Mouse (Mus musculus) erythroid progenitor cell, adult 5-6 weeks (primary cell): Measurements from ENCODE around the gene Nxf3. TPM values are rescaled to one million over a fixed set of nuclear protein-coding genes. Genes with fewer than 3 reads are reported as not detected.
A peak's percentile ranks its signal among the peaks of the same experiment; 100 is the strongest.
"Not testable (repeated sequence)": the region's sequence is repeated elsewhere in the genome, so short reads cannot be mapped to it uniquely, and the experiment has no call there.

Source experiments
- ATAC-seq: replicated peaks from 2 replicates; pipeline ENCODE4 v1.8.0; 2016; ENCODE audit warnings: moderate number of reproducible peaks, mild to moderate bottlenecking, moderate TSS enrichment, inconsistent platforms; ENCODE audit not compliant: poor library complexity, low FRiP score, severe bottlenecking
- total RNA-seq, 2 experiments: library from RNA; stranded (forward) in 1 of 2; stranded (reverse) in 1 of 2; fragments of 150-400 nt in 1 of 2; fragments of 186-747, 209-891 nt in 1 of 2; gene quantifications; 2 replicates each; pipeline versions ENCODE4 v1.2.3 to v1.2.4; 2015 to 2017; ENCODE audit warnings: low replicate concordance in 2 of 2

Nxf3 gene
- total RNA-seq (2015; ENCODE audit: low replicate concordance), result 3.4 TPM in 1 of 2 replicates, not detected in the other
- 1.8 TPM in 1 of 2 replicates, not detected in the other for total RNA-seq (2017; ENCODE audit: low replicate concordance)

GRCm38 (mm10) chrX:136085155-136085554 lies at the start of gene Nxf3:
Nxf3 (minus strand) TSS chrX:136085255.
- no peak for ATAC-seq

- ATAC-seq, result peak; percentile 87
Measured at GRCm38 (mm10) chrX:136127744-136128064, 42.6 kb upstream of the Nxf3 start.

- peak; percentile 91 for ATAC-seq
Measured at GRCm38 (mm10) chrX:136127038-136127743, 42.1 kb upstream of the Nxf3 start.

DNA sequence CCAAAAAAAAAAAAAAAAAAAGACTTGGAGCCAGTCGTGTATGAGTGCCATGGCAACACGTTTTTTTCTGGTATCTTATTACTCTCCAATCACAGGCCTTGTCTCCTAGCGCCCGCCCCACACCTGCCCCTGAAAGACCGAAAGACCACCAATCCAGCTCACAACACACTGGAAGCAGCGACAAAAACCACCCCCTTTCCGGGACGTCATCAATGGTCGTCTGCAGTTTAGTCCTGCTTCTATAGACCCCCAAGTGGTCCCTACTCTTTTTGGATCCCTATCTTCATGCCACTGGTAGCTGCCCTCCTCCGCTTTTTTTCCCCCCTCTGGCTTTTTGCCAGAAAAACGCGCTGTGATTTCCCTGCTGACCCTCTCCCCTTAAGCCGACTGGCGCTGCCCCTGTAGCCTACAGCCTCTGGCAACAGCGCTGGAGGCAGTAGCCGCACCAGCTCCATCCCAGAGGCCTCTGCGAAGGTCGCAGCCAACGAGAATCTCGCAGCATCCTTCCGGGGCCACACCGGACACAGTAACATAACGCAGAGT lies 30.4 kb upstream of the Nxf3 start:
- ATAC-seq, result no peak

DNA sequence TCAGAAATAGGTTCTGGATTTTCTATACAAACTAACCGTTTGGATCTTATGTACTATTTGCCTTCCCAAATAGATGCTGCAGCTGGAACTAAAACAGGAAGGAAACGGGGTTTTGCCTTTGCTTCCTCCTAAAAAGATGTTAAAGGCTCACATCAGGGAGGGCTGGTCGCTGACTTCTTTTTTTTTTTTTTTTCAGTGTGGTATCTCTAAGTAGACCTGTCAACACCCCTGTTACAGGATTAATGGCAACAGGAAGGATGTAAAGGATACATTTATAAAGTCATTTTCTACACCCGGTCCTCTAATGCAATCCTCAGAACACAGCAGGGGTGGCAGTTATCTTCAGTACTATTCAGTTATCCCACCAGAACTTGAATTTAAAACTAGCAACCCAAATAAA lies 30.0 kb upstream of the Nxf3 start:
- no peak for ATAC-seq

DNA sequence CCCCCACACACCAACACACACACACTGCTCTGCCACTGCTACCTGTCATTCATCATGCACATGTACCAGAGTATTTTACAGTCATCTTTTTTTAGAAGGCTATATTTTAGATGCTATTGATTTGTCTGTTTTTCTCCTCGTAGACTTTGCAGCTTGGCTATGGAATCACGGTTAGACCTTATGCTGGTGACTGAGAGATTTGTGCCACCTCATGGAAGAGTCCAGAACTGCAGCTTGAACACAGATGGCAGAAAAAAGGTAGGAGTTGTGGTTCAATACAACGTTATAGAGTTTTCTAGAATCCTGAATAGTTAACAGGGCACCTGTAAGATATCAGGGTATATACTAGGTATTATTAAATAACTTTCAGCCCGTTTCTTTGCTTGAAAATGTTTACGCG lies 22.9 kb upstream of the Nxf3 start:
- ATAC-seq, result no peak

DNA sequence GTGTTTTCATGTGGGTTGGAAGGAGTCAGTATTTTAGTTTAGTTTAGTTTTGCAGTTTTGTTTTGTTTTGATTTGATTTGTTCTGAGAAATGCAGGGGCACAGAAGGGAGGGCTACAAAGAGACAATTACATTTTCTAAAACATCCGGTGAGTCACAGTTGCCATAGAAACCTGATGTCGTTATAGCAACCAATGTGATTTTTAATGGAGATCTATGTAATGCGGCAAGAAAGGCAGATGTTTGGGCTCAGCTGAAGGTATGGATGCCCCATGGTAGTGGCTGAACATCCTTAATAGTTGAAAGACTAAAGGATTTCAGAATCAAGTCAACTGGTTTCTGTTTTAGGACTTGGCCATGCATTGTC lies 19.7 kb upstream of the Nxf3 start:
- no peak for ATAC-seq

DNA sequence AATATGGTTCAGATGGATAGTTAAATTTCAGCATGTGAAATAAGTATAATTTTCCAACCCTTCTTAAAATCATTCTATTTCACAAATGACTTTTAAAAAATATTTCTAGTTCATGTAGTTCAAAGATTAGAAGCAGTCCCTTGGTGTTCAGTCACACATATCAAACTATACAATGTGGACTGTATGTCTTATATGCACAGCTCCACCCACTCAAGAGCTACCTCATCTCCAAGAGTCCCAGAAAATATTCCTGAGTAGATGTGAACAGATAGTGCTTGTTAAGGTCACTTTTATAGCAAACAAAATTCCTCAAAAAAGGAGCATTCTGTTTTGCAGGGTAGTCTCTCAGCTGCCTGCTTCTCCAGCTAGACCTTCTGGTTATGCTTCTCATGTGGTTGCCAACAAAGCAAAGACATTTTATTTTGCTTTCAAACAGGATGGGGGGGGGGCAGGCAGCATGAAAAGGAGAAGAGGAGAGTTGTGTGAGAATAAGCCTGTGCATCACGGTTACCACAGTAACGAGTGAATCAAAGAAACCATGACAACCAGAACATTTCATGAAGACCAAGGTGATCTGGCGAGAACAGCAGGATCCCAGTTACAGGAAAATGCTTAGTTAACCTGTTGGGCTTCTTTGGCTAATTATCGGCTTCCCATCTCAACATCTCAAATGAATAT lies 19.1 kb upstream of the Nxf3 start:
- no peak for ATAC-seq

GRCm38 (mm10) chrX:136094421-136094820 lies 9.4 kb upstream of the Nxf3 start:
- ATAC-seq, result no peak

- no peak for ATAC-seq
Measured at GRCm38 (mm10) chrX:136092497-136093279, 7.6 kb upstream of the Nxf3 start.

- peak; percentile 96 for ATAC-seq
Measured at GRCm38 (mm10) chrX:136068020-136068419, 17.0 kb downstream of the Nxf3 start, which contains the start of gene Bex2. Bex2 (minus strand) TSS chrX:136068236.

GRCm38 (mm10) chrX:136067201-136067991 lies 17.7 kb downstream of the Nxf3 start:
- ATAC-seq, result not testable (repeated sequence)

DNA sequence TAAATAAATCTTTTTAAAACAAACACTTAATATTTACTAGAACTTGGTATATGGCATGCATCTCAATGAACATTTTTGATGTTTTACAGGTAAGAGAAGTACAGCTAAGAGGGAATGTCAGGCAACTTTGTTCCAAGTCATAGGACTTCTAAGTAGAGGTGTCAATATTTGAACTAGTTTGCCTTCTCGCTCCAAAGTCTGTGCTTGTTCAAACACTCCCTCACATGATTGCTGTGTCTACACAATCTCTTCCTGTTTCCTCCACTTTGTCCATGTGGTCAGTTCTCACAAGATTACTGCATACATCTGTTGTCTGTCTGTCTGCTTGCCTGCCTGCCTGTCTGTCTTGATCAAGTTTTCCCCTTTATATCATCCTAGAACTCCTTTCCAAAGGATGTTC lies 24.4 kb downstream of the Nxf3 start:
- ATAC-seq, result no peak

GRCm38 (mm10) chrX:136051219-136051618 lies 33.8 kb downstream of the Nxf3 start:
- no peak for ATAC-seq

DNA sequence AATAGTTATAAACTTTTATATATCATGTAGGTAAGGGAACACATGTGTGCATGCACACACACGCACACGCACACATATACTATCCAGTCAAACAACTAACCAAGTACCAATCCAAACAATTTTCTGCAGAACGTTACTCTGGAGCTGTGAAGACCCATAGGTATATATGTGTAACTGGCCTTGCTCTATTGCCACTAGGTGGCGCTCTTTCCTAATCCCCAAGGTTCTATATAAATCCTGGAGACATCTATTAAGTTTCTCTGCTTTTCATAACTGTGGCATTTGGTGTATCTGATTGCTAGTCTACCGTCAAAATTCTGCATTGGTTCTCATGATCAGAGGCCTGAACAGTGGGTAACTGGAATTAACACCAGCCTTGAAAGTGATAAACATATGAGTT lies 37.5 kb downstream of the Nxf3 start:
- ATAC-seq, result peak; percentile 49; the same call in 1 of the 2 replicates

- ATAC-seq, result no peak
Measured at GRCm38 (mm10) chrX:136043726-136044125, 41.3 kb downstream of the Nxf3 start.

DNA sequence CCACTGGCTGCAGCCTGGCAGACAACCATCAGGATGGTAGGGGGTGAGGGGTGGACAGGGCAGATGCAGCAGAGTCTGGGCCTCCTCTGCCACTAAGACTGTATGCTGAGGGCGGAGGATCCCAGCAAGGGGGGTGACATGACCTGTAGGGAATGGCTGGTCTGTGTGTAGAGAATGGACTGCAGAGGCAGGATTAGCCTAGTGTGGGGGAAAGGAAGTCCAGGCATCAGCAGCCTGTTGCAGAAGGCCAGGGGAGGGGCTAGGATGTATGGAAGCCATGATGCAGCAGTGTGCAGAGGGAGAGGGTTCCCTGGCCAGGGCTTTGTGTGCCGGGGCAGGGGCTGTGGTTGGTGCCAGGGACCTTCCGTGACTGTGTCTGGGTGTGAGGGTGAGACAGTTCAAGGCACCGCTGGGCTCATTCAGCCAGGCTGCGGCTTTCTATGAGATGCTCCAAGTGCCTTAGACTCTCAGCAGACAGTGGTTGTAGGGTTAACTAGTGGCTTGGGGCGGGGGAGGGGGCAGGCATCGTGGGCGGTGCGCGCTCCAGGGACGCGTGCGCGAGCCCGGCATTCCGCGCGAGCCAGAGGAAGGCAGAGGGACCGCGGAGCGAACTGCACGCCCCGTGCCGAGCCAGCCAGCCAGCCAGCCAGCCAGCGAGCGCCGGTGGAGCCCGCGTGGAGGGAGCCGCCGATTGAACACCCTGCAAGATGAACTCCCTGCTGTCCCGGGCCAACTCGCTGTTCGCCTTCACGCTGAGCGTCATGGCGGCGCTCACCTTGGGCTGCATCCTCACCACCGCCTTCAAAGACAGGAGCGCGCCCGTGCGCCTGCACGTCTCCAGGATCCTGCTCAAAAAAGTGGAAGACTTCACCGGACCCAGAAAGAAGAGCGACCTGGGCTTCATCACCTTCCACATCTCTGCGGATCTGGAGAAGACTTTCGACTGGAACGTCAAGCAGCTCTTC lies 52.0 kb downstream of the Nxf3 start, which contains the start of gene Arxes1:
TSS of gene Arxes1 (plus strand) at position 569 of the 965 bp plus-strand sequence.
- ATAC-seq, result not testable (repeated sequence)

GRCm38 (mm10) chrX:136030331-136030730 lies 54.7 kb downstream of the Nxf3 start:
- no peak for ATAC-seq
